Mouse (Mus musculus): ENCODE results near the gene Cdc34b.

GRCm38 (mm10) chr11:94735746-94736145 lies 5.8 kb upstream of the Cdc34b start:
- TF ChIP-seq CTCF (IDR thresholded peaks at IDR 0.05; ENCODE audit: control insufficient read depth, insufficient read depth, low read length) (no peak), POLR2A (IDR thresholded peaks at IDR 0.05; ENCODE audit: borderline replicate concordance, control insufficient read depth, low read depth, low read length) (no peak)

Measured in bone marrow, adult 2 months (tissue).